Mouse (Mus musculus) cerebellum, adult 18-20 months (tissue): Measurements from ENCODE around the gene Fgfr2.
A peak's percentile ranks its signal among the peaks of the same experiment; 100 is the strongest.

Experiments
- DNase-seq, 2 experiments: peaks; one replicate each; pipeline ENCODE4 v3.0.0; 2021

Fgfr2 gene

GRCm38 (mm10) chr7:132931560-132932351, 191.4 kb downstream of the Fgfr2 start:
- peak; percentile 54 to 68 for DNase-seq

GRCm38 (mm10) chr7:132930850-132931559, 192.1 kb downstream of the Fgfr2 start, which contains the start of gene Zranb1:
Gene Zranb1 (plus strand): TSS chr7:132931142.
- DNase-seq = peak; percentile 98 to 99

- DNase-seq = no peak
Observed at GRCm38 (mm10) chr7:132930055-132930454, 193.1 kb downstream of the Fgfr2 start.

- no peak for DNase-seq
Observed at GRCm38 (mm10) chr7:132927201-132927600, 195.9 kb downstream of the Fgfr2 start.

GRCm38 (mm10) chr7:132925227-132925626, 197.9 kb downstream of the Fgfr2 start:
- DNase-seq = no peak

GRCm38 (mm10) chr7:132921971-132922370, 201.2 kb downstream of the Fgfr2 start:
- peak in 1 of 2 experiments; percentile 24 for DNase-seq

GRCm38 (mm10) chr7:132903796-132904195, 219.4 kb downstream of the Fgfr2 start:
- no peak for DNase-seq

GRCm38 (mm10) chr7:132900826-132901531, 222.2 kb downstream of the Fgfr2 start:
- DNase-seq = no peak

GRCm38 (mm10) chr7:132898234-132898633, 224.9 kb downstream of the Fgfr2 start:
- peak in 1 of 2 experiments; percentile 44 for DNase-seq

- DNase-seq = no peak
Observed at GRCm38 (mm10) chr7:132897258-132897657, 225.9 kb downstream of the Fgfr2 start.

- DNase-seq = peak; percentile 37 to 43
Observed at GRCm38 (mm10) chr7:132896206-132896815, 226.8 kb downstream of the Fgfr2 start.

- peak; percentile 74 to 78 for DNase-seq
Observed at GRCm38 (mm10) chr7:132894841-132895555, 228.2 kb downstream of the Fgfr2 start.

GRCm38 (mm10) chr7:132893336-132893735, 229.8 kb downstream of the Fgfr2 start:
- no peak for DNase-seq

GRCm38 (mm10) chr7:132892806-132893205, 230.3 kb downstream of the Fgfr2 start:
- no peak for DNase-seq

GRCm38 (mm10) chr7:132892311-132892661, 230.9 kb downstream of the Fgfr2 start:
- peak; percentile 88 to 93 for DNase-seq

- DNase-seq = peak; percentile 84 to 87
Observed at GRCm38 (mm10) chr7:132891561-132892310, 231.4 kb downstream of the Fgfr2 start.

GRCm38 (mm10) chr7:132890201-132890600, 232.9 kb downstream of the Fgfr2 start:
- DNase-seq = peak in 1 of 2 experiments; percentile 24

- DNase-seq = no peak
Observed at GRCm38 (mm10) chr7:132889691-132890090, 233.5 kb downstream of the Fgfr2 start.

- no peak for DNase-seq
Observed at GRCm38 (mm10) chr7:132888518-132889249, 234.5 kb downstream of the Fgfr2 start.

GRCm38 (mm10) chr7:132888052-132888451, 235.1 kb downstream of the Fgfr2 start:
- no peak for DNase-seq
